Mouse (Mus musculus) layer of hippocampus, adult 2 months (tissue): Measurements from ENCODE around the gene Rel. TPM values are rescaled to one million over a fixed set of nuclear protein-coding genes. Genes with fewer than 3 reads are reported as not detected.
"Not testable (repeated sequence)": the region's sequence is repeated elsewhere in the genome, so short reads cannot be mapped to it uniquely, and the experiment has no call there.

Experiments
- DNase-seq, 2 experiments: peaks; one replicate each; pipeline ENCODE4 v3.0.0; 2022; ENCODE audit warnings: low spot score in 2 of 2
- H3K27ac ChIP-seq: fragments of 200-600 bp; 2 replicates; pipeline ENCODE4 v1.8.1; 2022
- H3K4me3 ChIP-seq: fragments of 200-600 bp; 2 replicates; pipeline ENCODE4 v1.8.1; 2022; ENCODE audit warnings: mild to moderate bottlenecking
- CTCF ChIP-seq: fragments of 200-600 bp; conservative IDR thresholded peaks from 2 replicates; pipeline ENCODE4 v1.8.1; 2022; ENCODE audit warnings: antibody characterized with exemption, mild to moderate bottlenecking, moderate library complexity
- total RNA-seq, 2 experiments: library from RNA; stranded (reverse); gene quantifications; 2 replicates each; pipeline ENCODE4 v1.2.3; 2021

Gene Rel
- total RNA-seq, 2 experiments from 2014 or later = 2.7 to 2.9 TPM

GRCm38 (mm10) chr11:23769686-23770509 lies 872 bp downstream of the Rel start:
- H3K27ac ChIP-seq = peak overlapping the region; percentile 96
- peak overlapping the region; percentile 94 for H3K4me3 ChIP-seq
- DNase-seq = peak in 1 of 2 experiments; percentile 8
- TF ChIP-seq CTCF = no peak; the same call in 1 of the 2 replicates

- DNase-seq = no peak
- TF ChIP-seq CTCF = no peak
- Histone ChIP-seq H3K27ac (no peak overlapping the region), H3K4me3 (peak overlapping the region; percentile 94)
These were observed 1.7 kb downstream of the Rel start for GRCm38 (mm10) chr11:23769033-23769432.

GRCm38 (mm10) chr11:23767928-23768327 lies 2.8 kb downstream of the Rel start:
- TF ChIP-seq CTCF = no peak
- DNase-seq = no peak
- no peak overlapping the region for H3K27ac ChIP-seq
- H3K4me3 ChIP-seq = no peak overlapping the region

- not testable (repeated sequence) for DNase-seq, H3K4me3 ChIP-seq, H3K27ac ChIP-seq
These were observed 3.4 kb downstream of the Rel start for GRCm38 (mm10) chr11:23767369-23767768.

- TF ChIP-seq CTCF = no peak
- DNase-seq = no peak
- Histone ChIP-seq H3K27ac (no peak overlapping the region), H3K4me3 (no peak overlapping the region)
These were observed 8.1 kb downstream of the Rel start for GRCm38 (mm10) chr11:23762635-23763034.

- TF ChIP-seq CTCF = no peak
- DNase-seq = no peak
- no peak overlapping the region for H3K27ac ChIP-seq
- H3K4me3 ChIP-seq = no peak overlapping the region
These were observed 12.6 kb downstream of the Rel start for GRCm38 (mm10) chr11:23758218-23758617.

- DNase-seq = no peak
- TF ChIP-seq CTCF = no peak
- H3K27ac ChIP-seq = no peak overlapping the region
- H3K4me3 ChIP-seq = no peak overlapping the region
These were observed 16.4 kb downstream of the Rel start for GRCm38 (mm10) chr11:23754329-23754728.

GRCm38 (mm10) chr11:23753136-23753710 lies 17.5 kb downstream of the Rel start:
- no peak overlapping the region for H3K4me3 ChIP-seq
- TF ChIP-seq CTCF = no peak
- H3K27ac ChIP-seq = no peak overlapping the region

GRCm38 (mm10) chr11:23746102-23746501 lies 24.7 kb downstream of the Rel start:
- no peak for TF ChIP-seq CTCF

More at GRCm38 (mm10) chr11:23753136-23753710, 17.5 kb downstream of the Rel start:
- DNase-seq = no peak

GRCm38 (mm10) chr11:23744352-23744751 lies 26.4 kb downstream of the Rel start:
- DNase-seq = no peak
- Histone ChIP-seq H3K4me3 (no peak overlapping the region), H3K27ac (no peak overlapping the region)
- TF ChIP-seq CTCF = no peak

More at GRCm38 (mm10) chr11:23746102-23746501, 24.7 kb downstream of the Rel start:
- no peak overlapping the region for H3K27ac ChIP-seq
- DNase-seq = no peak
- H3K4me3 ChIP-seq = no peak overlapping the region

GRCm38 (mm10) chr11:23741386-23741785 lies 29.4 kb downstream of the Rel start:
- TF ChIP-seq CTCF = no peak
- Histone ChIP-seq H3K4me3 (no peak overlapping the region), H3K27ac (no peak overlapping the region)
- DNase-seq = no peak

- TF ChIP-seq CTCF = no peak
These were observed 29.9 kb downstream of the Rel start for GRCm38 (mm10) chr11:23740895-23741294.

GRCm38 (mm10) chr11:23735820-23736470 lies 34.8 kb downstream of the Rel start:
- Histone ChIP-seq H3K4me3 (no peak overlapping the region), H3K27ac (no peak overlapping the region)
- no peak for TF ChIP-seq CTCF
- peak in 1 of 2 experiments; percentile 16 for DNase-seq

More at GRCm38 (mm10) chr11:23740895-23741294, 29.9 kb downstream of the Rel start:
- Histone ChIP-seq H3K4me3 (no peak overlapping the region), H3K27ac (no peak overlapping the region)
- no peak for DNase-seq
